In genomic region chr7:125618016-125618415, GRCm38 (mm10) we compare ENCODE assay signal across 23 mouse cellular contexts. TPM values are rescaled to one million over a fixed set of nuclear protein-coding genes. Genes with fewer than 3 reads are reported as not detected.
DNase-seq lines count a peak whose midpoint lies in the region; ATAC-seq lines count a peak whose summit lies in the region.
"Had no signal": no experiment of that assay in that cellular context is flagged by ENCODE, and none has a peak within 500 bp of the region (broad histone marks: within the 10 kb centered on the region; RNA-seq: fewer than 3 reads in every experiment).

No protein-coding gene starts in this region.

- peaks cover 72% of the 10 kb centered on the region for H3K4me1 ChIP-seq in megakaryocyte, embryonic 14.5 days
- no peaks in the 10 kb centered on the region for H3K4me1 ChIP-seq in kidney, embryonic 14.5 days (ENCODE audit: control insufficient read depth, insufficient read depth, low read length)
- H3K4me1 ChIP-seq: embryonic facial prominence, embryonic 12.5 days; embryonic facial prominence, embryonic 15.5 days; hindbrain, embryonic 12.5 days; hindbrain, embryonic 15.5 days had no signal

- no peak for DNase-seq in urinary bladder, postnatal 25 days (ENCODE audit: low spot score)
- DNase-seq: adrenal gland, adult 8-10 months; adrenal gland, postnatal 25 days; cerebellum, adult 18-20 months; cerebellum, adult 9-10 months; cerebellum, postnatal 14 days; forebrain, postnatal 0 days; gastrocnemius, adult 2 months; gastrocnemius, postnatal 14 days; heart, adult 2 months had no signal

- peaks cover 50% of the 10 kb centered on the region for H3K36me3 ChIP-seq in megakaryocyte, embryonic 14.5 days (replicated peaks; ENCODE audit: low read length)
- H3K36me3 ChIP-seq in kidney, embryonic 14.5 days (ENCODE audit: control insufficient read depth, insufficient read depth, low read length): no peaks in the 10 kb centered on the region
- H3K36me3 ChIP-seq: embryonic facial prominence, embryonic 12.5 days; embryonic facial prominence, embryonic 15.5 days; hindbrain, embryonic 12.5 days; hindbrain, embryonic 15.5 days had no signal

- H3K27ac ChIP-seq in kidney, embryonic 14.5 days (ENCODE audit: low read depth, low read length): no peak overlapping the region
- H3K27ac ChIP-seq: embryonic facial prominence, embryonic 12.5 days; embryonic facial prominence, embryonic 15.5 days; gastrocnemius, adult 2 months; heart, adult 2 months; hindbrain, embryonic 12.5 days; hindbrain, embryonic 15.5 days had no signal

- peak overlapping the region; percentile 30 for H3K4me3 ChIP-seq in megakaryocyte, embryonic 14.5 days (replicated peaks)
- no peak overlapping the region for H3K4me3 ChIP-seq in kidney, embryonic 14.5 days (ENCODE audit: low read length)
- H3K4me3 ChIP-seq: embryonic facial prominence, embryonic 12.5 days; embryonic facial prominence, embryonic 15.5 days; gastrocnemius, adult 2 months; heart, adult 2 months; hindbrain, embryonic 12.5 days; hindbrain, embryonic 15.5 days had no signal

- H3K4me2 ChIP-seq in kidney, embryonic 14.5 days (replicated peaks; ENCODE audit: low read depth, low read length): no peak overlapping the region
- H3K4me2 ChIP-seq: embryonic facial prominence, embryonic 12.5 days; embryonic facial prominence, embryonic 15.5 days; heart, embryonic 11.5 days; hindbrain, embryonic 12.5 days; hindbrain, embryonic 15.5 days had no signal

- no peaks in the 10 kb centered on the region for H3K9me3 ChIP-seq in megakaryocyte, embryonic 14.5 days
- no peaks in the 10 kb centered on the region for H3K9me3 ChIP-seq in kidney, embryonic 14.5 days (ENCODE audit: control insufficient read depth, low read length)
- H3K9me3 ChIP-seq: embryonic facial prominence, embryonic 12.5 days; embryonic facial prominence, embryonic 15.5 days; hindbrain, embryonic 12.5 days; hindbrain, embryonic 15.5 days had no signal

- 80% methylated on average over 7 of the region's 7 CpGs for WGBS in kidney, embryonic 14.5 days

- ATAC-seq in megakaryocyte, adult 5-6 weeks (ENCODE audit: poor library complexity, severe bottlenecking): no peak
- ATAC-seq in common myeloid progenitor, adult 5-6 weeks (replicated peaks; ENCODE audit: low read depth, poor library complexity, severe bottlenecking): peak; percentile 46
- peak; percentile 24; the same call in 1 of the 2 replicates for ATAC-seq in megakaryocyte progenitor cell, adult 5-6 weeks (replicated peaks; ENCODE audit: poor library complexity)
- ATAC-seq in kidney, embryonic 14.5 days (ENCODE audit: low FRiP score, low TSS enrichment): no peak
- ATAC-seq: activated CD4-positive, CD25-positive, alpha-beta regulatory T cell, adult 4 months; forebrain, embryonic 14.5 days; forebrain, postnatal 0 days had no signal

- no peak overlapping the region for H3K9ac ChIP-seq in kidney, embryonic 14.5 days (ENCODE audit: low read depth, low read length)
- H3K9ac ChIP-seq: embryonic facial prominence, embryonic 12.5 days; embryonic facial prominence, embryonic 15.5 days; forebrain, postnatal 0 days; hindbrain, embryonic 12.5 days; hindbrain, embryonic 15.5 days had no signal

- H3K27me3 ChIP-seq in megakaryocyte, embryonic 14.5 days (replicated peaks): no peaks in the 10 kb centered on the region
- H3K27me3 ChIP-seq in kidney, embryonic 14.5 days (ENCODE audit: control insufficient read depth, insufficient read depth, low read length): no peaks in the 10 kb centered on the region
- H3K27me3 ChIP-seq: embryonic facial prominence, embryonic 12.5 days; embryonic facial prominence, embryonic 15.5 days; hindbrain, embryonic 12.5 days; hindbrain, embryonic 15.5 days had no signal

RNA-seq across cellular contexts. Expression of gene Il21r, which starts 14.8 kb away (rescaled TPM):
- polyA plus RNA-seq in megakaryocyte, embryonic 14.5 days (2012; ENCODE audit: insufficient read depth, low replicate concordance): 19.8 and 124 TPM in 2 replicates
- total RNA-seq in megakaryocyte, adult 5-6 weeks (2015): 0.62 and 0.83 TPM in 2 replicates
- total RNA-seq in megakaryocyte, adult 5-6 weeks (2017): 1.8 and 2.2 TPM in 2 replicates
- total RNA-seq in common myeloid progenitor, adult 5-6 weeks (2017): 3.3 TPM in 2 replicates
- total RNA-seq in megakaryocyte progenitor cell, adult 5-6 weeks (2015): 2.7 and 4.3 TPM in 2 replicates
- total RNA-seq in megakaryocyte progenitor cell, adult 5-6 weeks (2017): 3.6 and 7.2 TPM in 2 replicates
- polyA plus RNA-seq in kidney, embryonic 14.5 days (2014; fragmentation: Nextera tagmentation; extraction: Ambion mirVana): 0.13 and 0.22 TPM in 2 replicates
- total RNA-seq: gastrocnemius, adult 2 months had no signal
- polyA plus RNA-seq: heart, embryonic 14.5 days had no signal

Comparison
In these comparisons a context has a peak if more than half of its experiments do, and no peak if none do; other contexts are left out.
1. ATAC-seq: peak in common myeloid progenitor, adult 5-6 weeks (single experiment) and megakaryocyte progenitor cell, adult 5-6 weeks (single experiment); none in megakaryocyte, adult 5-6 weeks (single experiment) and kidney, embryonic 14.5 days (single experiment).